In genomic region chr2:166944346-166944745, GRCm38 (mm10) we compare ENCODE assay signal across 17 mouse cellular contexts. TPM values are rescaled to one million over a fixed set of nuclear protein-coding genes. Genes with fewer than 3 reads are reported as not detected.
DNase-seq lines count a peak whose midpoint lies in the region; TF ChIP-seq lines count a peak whose summit lies in the region.
"Had no signal": no experiment of that assay in that cellular context is flagged by ENCODE, and none has a peak within 500 bp of the region (broad histone marks: within the 10 kb centered on the region; RNA-seq: fewer than 3 reads in every experiment).

No protein-coding gene starts in this region.

- DNase-seq in gastrocnemius, adult 18-20 months (ENCODE audit: low spot score), result peak; percentile 26
- no peak for DNase-seq in gastrocnemius, postnatal 14 days
- no peak for DNase-seq in gastrocnemius, adult 2 months
- DNase-seq in gastrocnemius, postnatal 25 days, result no peak
- DNase-seq in heart, adult 11 months, result peak; percentile 53
- no peak for DNase-seq in heart, postnatal 10 days
- DNase-seq in skeletal muscle tissue, adult 2 months (ENCODE audit: low read depth, low spot score), result peak; percentile 54
- DNase-seq in cerebellum, postnatal 25 days, result no peak
- DNase-seq: adrenal gland, adult 2 months; adrenal gland, adult 8-10 months; adrenal gland, postnatal 10 days; adrenal gland, postnatal 14 days; adrenal gland, postnatal 25 days; adrenal gland, postnatal 36 days; B cell, adult 2 months; cerebellum, adult 11 months; cerebellum, adult 11-12 months had no signal

- H3K4me3 ChIP-seq in gastrocnemius, adult 2 months, result no peak overlapping the region

- H3K27ac ChIP-seq in gastrocnemius, adult 2 months, result peak overlapping the region; percentile 67

- no peak for TF ChIP-seq CTCF in gastrocnemius, adult 2 months (IDR thresholded peaks at IDR 0.05)

- intact Hi-C loops in gastrocnemius, postnatal 14 days (cut with DNase I; ENCODE audit: low total_unique reads), result no loop called here
- intact Hi-C loops in gastrocnemius, adult 2 months (cut with DNase I), result no loop called here
- intact Hi-C loops in heart, postnatal 10 days (cut with DNase I), result no loop called here

RNA-seq across cellular contexts. Expression of gene Cse1l, which starts 38.5 kb away (rescaled TPM):
- total RNA-seq in gastrocnemius, adult 18-20 months (2021), result 10 to 100 TPM; 51.8 to 59.6 TPM
- 10 to 100 TPM; 46.8 to 50.2 TPM for total RNA-seq in gastrocnemius, postnatal 14 days (2021)
- 10 to 100 TPM; 55.6 to 57.4 TPM for total RNA-seq in gastrocnemius, adult 2 months (2021)
- 10 to 100 TPM; 47.1 to 49.5 TPM for total RNA-seq in gastrocnemius, postnatal 25 days (2021)
- 10 to 100 TPM; 48.0 to 53.0 TPM for total RNA-seq in heart, postnatal 10 days (2021)

RNA-seq across cellular contexts. Expression of gene Stau1, which starts 51.8 kb away (rescaled TPM):
- 10 to 100 TPM; 35.7 to 38.2 TPM for total RNA-seq in gastrocnemius, adult 18-20 months (2021)
- total RNA-seq in gastrocnemius, postnatal 14 days (2021), result 10 to 100 TPM; 40.0 to 41.7 TPM
- total RNA-seq in gastrocnemius, adult 2 months (2021), result 10 to 100 TPM; 35.3 to 37.0 TPM
- 10 to 100 TPM; 30.4 to 32.3 TPM for total RNA-seq in gastrocnemius, postnatal 25 days (2021)
- total RNA-seq in heart, postnatal 10 days (2021), result 10 to 100 TPM; 54.2 TPM

Comparison
In these comparisons a context has a peak if more than half of its experiments do, and no peak if none do; other contexts are left out.
1. DNase-seq: peak in gastrocnemius, adult 18-20 months (single experiment), heart, adult 11 months (single experiment) and skeletal muscle tissue, adult 2 months (single experiment); none in gastrocnemius, postnatal 14 days (single experiment), gastrocnemius, adult 2 months (single experiment), gastrocnemius, postnatal 25 days (single experiment), heart, postnatal 10 days (0 of 2) and cerebellum, postnatal 25 days (0 of 2).